Mouse (Mus musculus): Measurements from ENCODE around the gene Hspg2.
A peak's percentile ranks its signal among the peaks of the same experiment; 100 is the strongest.

DNA sequence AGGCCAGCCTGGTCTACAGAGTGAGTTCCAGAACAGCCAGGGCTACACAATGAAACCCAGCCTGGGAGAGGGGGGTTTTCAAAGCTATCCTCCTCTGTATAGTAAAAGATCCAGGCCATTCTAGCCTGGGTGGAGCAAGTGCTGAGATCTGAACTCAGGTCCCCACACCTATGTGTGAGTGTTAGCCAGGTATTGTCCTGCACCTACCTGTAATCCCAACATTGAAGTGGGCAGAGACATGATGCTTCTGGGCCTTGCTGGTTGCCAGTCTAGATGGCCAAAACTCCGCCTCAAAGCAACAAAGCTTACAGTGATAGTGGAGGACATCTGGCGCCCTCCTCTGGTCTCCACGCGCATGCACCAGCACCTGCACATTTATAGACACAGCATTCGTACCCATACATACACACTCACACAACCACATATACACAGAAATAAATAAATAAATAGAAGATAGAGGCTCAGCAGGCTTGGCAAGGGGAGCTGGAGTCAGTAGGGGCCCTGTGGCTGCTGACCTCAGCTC, 77.5 kb downstream of the Hspg2 start:
- no peak for TF ChIP-seq CHD2 (IDR thresholded peaks at IDR 0.05; ENCODE audit: low read depth, low read length)
- TF ChIP-seq ZC3H11A (IDR thresholded peaks at IDR 0.05; ENCODE audit: borderline replicate concordance, low read depth, low read length), result 0 out of 2 replicates have a peak, but pooled peaks have one; percentile 25
- TF ChIP-seq MAFK (IDR thresholded peaks at IDR 0.05; ENCODE audit: insufficient read depth, low read depth, low read length), result no peak
- no peak for TF ChIP-seq ZNF384 (IDR thresholded peaks at IDR 0.05; ENCODE audit: low read depth, low read length)

All from ES-E14 (cell line).